Mouse (Mus musculus) myocyte (in vitro differentiated cells): ENCODE results near the gene Stra6.

Experiments used
- POLR2A ChIP-seq: IDR thresholded peaks from one replicate; pipeline ENCODE4 v1.6.1; 2011; ENCODE audit warnings: low read depth, mild to moderate bottlenecking, control low read depth, moderate library complexity; ENCODE audit not compliant: insufficient read length
- SRF ChIP-seq: IDR thresholded peaks from one replicate; pipeline ENCODE4 v1.6.1; 2011; ENCODE audit warnings: low read depth; ENCODE audit not compliant: control insufficient read depth, insufficient read length
- TCF12 ChIP-seq: IDR thresholded peaks from one replicate; pipeline ENCODE4 v1.6.1; 2011; ENCODE audit warnings: mild to moderate bottlenecking, control low read depth; ENCODE audit not compliant: poor library complexity, insufficient read depth, severe bottlenecking
- USF1 ChIP-seq: IDR thresholded peaks from one replicate; pipeline ENCODE4 v1.6.1; 2011; ENCODE audit warnings: low read depth, mild to moderate bottlenecking, control low read depth, moderate library complexity

DNA sequence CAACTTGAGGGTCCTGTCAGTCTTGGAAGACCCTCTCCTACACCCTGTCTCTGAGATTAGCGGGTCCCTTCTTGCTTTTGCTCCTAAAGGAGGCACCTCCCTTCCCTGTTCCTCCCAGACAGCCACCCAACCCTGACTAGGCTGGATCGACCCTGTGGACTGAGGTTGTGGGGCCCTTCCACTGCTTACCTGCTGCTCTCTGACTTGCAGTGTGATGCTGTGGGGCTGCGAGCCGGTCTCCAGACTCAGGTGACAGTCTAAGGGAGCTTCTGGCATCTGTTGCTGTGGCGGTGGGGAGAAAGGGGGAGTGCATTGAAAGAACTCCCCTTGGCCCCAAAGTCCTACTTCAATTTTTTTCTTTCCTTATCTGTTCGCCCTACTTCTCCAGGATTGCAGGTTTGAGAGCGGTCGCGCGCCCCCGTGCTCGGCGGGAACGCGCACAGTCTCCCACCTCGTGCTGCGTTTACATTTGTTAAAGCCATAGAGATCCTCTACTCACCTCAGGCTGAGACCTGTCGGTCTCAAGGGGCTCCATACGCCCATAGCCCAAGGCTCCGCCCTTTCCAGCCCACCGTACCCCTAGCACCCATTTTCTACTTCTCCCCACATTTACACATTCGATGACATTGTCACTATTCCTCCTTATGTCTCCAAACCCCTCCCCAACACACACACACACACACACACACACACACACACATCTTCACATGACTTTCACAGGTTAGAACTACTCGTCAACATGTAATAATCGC lies 137.7 kb downstream of the Stra6 start:
- TF ChIP-seq USF1 (no peak), TCF12 (no peak), POLR2A (no peak), SRF (no peak)
